Mouse (Mus musculus) hindbrain, embryonic 15.5 days (tissue): ENCODE measurements around the gene Gpr107. TPM values are rescaled to one million over a fixed set of nuclear protein-coding genes. Genes with fewer than 3 reads are reported as not detected.

Source experiments
- ATAC-seq: fragments of 200-750 bp; cut with Nextera tagmentation; 2 replicates; pipeline ENCODE4 v1.8.0; 2017; ENCODE audit warnings: low read depth, moderate number of reproducible peaks, moderate TSS enrichment; ENCODE audit not compliant: low FRiP score
- H3K27ac ChIP-seq: fragments of 300-500 bp; sonication (generic); replicated peaks from 2 replicates; pipeline ENCODE4 v1.5.1; 2015; ENCODE audit warnings: mild to moderate bottlenecking, inconsistent platforms
- H3K27me3 ChIP-seq: fragments of 300-500 bp; sonication (generic); 2 replicates; pipeline ENCODE4 v1.6.1; 2015; ENCODE audit warnings: control low read depth, inconsistent platforms
- H3K36me3 ChIP-seq: fragments of 300-500 bp; sonication (generic); 2 replicates; pipeline ENCODE4 v1.6.1; 2015; ENCODE audit warnings: control low read depth, inconsistent platforms
- H3K4me1 ChIP-seq: fragments of 300-500 bp; sonication (generic); replicated peaks from 2 replicates; pipeline ENCODE4 v1.6.1; 2015; ENCODE audit warnings: control low read depth, inconsistent platforms
- H3K4me2 ChIP-seq: fragments of 300-500 bp; sonication (generic); 2 replicates; pipeline ENCODE4 v1.6.1; 2015; ENCODE audit warnings: moderate library complexity, mild to moderate bottlenecking, inconsistent platforms
- H3K4me3 ChIP-seq: fragments of 300-500 bp; sonication (generic); 2 replicates; pipeline ENCODE4 v1.5.1; 2015; ENCODE audit warnings: mild to moderate bottlenecking, inconsistent platforms
- H3K9ac ChIP-seq: fragments of 300-500 bp; sonication (generic); 2 replicates; pipeline ENCODE4 v1.6.1; 2015; ENCODE audit warnings: inconsistent platforms
- H3K9me3 ChIP-seq: fragments of 300-500 bp; sonication (generic); 2 replicates; pipeline ENCODE4 v1.6.1; 2016; ENCODE audit warnings: control low read depth, inconsistent platforms
- WGBS: fragments of 180-500 bp; shearing (Covaris S2); methylation state at CpG from one replicate; pipeline ENCODE4 v1.1.7; 2015; 5-methylcytosine and 5-hydroxymethylcytosine counted together
- polyA plus RNA-seq: library from polyadenylated mRNA; unstranded; fragments of >200 nt; fragmentation: Nextera tagmentation; extraction: Ambion mirVana; gene quantifications from 2 replicates; pipeline ENCODE4 v1.2.1, GENCODE M21; 2015

Gpr107 gene
- polyA plus RNA-seq, 1 experiment from 2014 or later: 38.0 TPM

DNA sequence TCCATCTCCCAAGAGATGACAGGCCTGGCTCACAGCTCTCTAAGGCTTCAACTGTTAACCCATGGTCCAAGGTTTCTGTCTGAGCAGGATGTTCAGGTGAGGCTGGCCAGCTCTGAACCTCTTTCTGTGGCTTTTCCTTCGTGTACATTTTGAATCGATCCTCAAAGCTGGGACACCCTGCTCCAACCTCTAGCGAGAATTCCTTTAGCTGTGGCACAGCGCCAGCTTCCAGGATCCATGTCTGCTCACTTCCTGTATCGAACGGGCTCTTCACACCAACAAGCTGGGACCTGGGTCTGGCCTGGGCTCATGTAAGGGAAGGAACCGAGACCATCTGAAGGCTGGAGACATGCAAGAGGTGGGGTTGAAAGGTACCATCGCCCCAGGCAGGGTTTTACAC lies 92.1 kb downstream of the Gpr107 start:
- Histone ChIP-seq H3K27ac (no peak overlapping the region), H3K4me3 (no peak overlapping the region), H3K36me3 (no peaks in the 10 kb centered on the region), H3K4me1 (peaks cover 40% of the 10 kb centered on the region), H3K27me3 (no peaks in the 10 kb centered on the region), H3K9ac (no peak overlapping the region), H3K4me2 (no peak overlapping the region), H3K9me3 (no peaks in the 10 kb centered on the region)
- no peak for ATAC-seq
- WGBS: 75% methylated on average over 8 of the region's 8 CpGs

GRCm38 (mm10) chr2:31245051-31245450 lies 92.9 kb downstream of the Gpr107 start:
- H3K36me3 ChIP-seq: no peaks in the 10 kb centered on the region
- H3K9ac ChIP-seq: peak overlapping the region; percentile 98
- WGBS: 12% methylated on average over 5 of the region's 5 CpGs
- H3K27ac ChIP-seq: peak overlapping the region; percentile 85
- peak overlapping the region; percentile 84 for H3K4me3 ChIP-seq
- peak overlapping the region; percentile 79 for H3K4me2 ChIP-seq
- no peaks in the 10 kb centered on the region for H3K9me3 ChIP-seq
- ATAC-seq: no peak; the same call in 1 of the 2 replicates
- no peaks in the 10 kb centered on the region for H3K27me3 ChIP-seq
- peaks cover 46% of the 10 kb centered on the region for H3K4me1 ChIP-seq

GRCm38 (mm10) chr2:31245491-31246141 lies 93.5 kb downstream of the Gpr107 start, which contains the start of gene Ncs1:
Ncs1 (plus strand) TSS chr2:31245823.
- peaks cover 51% of the 10 kb centered on the region for H3K4me1 ChIP-seq
- H3K36me3 ChIP-seq: no peaks in the 10 kb centered on the region
- peak within 1 kb of the TSS; percentile 84 for H3K4me3 ChIP-seq
- no peaks in the 10 kb centered on the region for H3K9me3 ChIP-seq
- peak within 1 kb of the TSS; percentile 98 for H3K9ac ChIP-seq
- ATAC-seq: peak; percentile 90
- peak within 1 kb of the TSS; percentile 85 for H3K27ac ChIP-seq
- H3K27me3 ChIP-seq: no peaks in the 10 kb centered on the region
- H3K4me2 ChIP-seq: peak within 1 kb of the TSS; percentile 79
- under 1% methylated on average over 69 of the region's 89 CpGs for WGBS

GRCm38 (mm10) chr2:31246251-31246971 lies 94.3 kb downstream of the Gpr107 start:
- Histone ChIP-seq H3K4me2 (peak overlapping the region; percentile 79), H3K9me3 (no peaks in the 10 kb centered on the region), H3K4me1 (peaks cover 59% of the 10 kb centered on the region), H3K27ac (peak overlapping the region; percentile 85), H3K9ac (peak overlapping the region; percentile 98), H3K36me3 (no peaks in the 10 kb centered on the region), H3K27me3 (no peaks in the 10 kb centered on the region), H3K4me3 (peak overlapping the region; percentile 84)
- peak; percentile 44 for ATAC-seq
- under 1% methylated on average over 37 of the region's 41 CpGs for WGBS

DNA sequence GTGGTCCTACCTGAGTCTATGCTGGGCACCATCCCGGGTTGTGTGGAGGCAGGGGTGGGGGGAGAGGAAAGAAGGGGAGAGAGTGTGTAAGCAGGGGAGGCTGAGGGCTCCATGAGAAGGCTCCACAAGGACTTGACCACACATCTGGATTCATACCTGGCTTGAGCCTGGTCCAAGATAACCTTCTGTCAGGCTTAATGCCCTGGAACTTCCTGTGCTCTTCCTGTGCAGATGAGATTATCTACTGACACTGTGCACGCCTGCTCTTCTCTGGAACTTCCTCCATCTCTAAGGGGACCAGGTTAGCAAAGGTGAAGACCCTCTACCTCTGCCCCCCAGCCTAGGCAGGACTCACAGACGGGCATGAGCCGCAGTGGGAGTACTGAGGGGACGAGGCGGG lies 96.7 kb downstream of the Gpr107 start:
- Histone ChIP-seq H3K27me3 (no peaks in the 10 kb centered on the region), H3K9ac (no peak overlapping the region), H3K36me3 (no peaks in the 10 kb centered on the region), H3K4me2 (no peak overlapping the region), H3K4me1 (peaks cover 62% of the 10 kb centered on the region), H3K9me3 (no peaks in the 10 kb centered on the region), H3K4me3 (no peak overlapping the region), H3K27ac (no peak overlapping the region)
- no peak for ATAC-seq
- WGBS: 94% methylated on average over 6 of the region's 6 CpGs

DNA sequence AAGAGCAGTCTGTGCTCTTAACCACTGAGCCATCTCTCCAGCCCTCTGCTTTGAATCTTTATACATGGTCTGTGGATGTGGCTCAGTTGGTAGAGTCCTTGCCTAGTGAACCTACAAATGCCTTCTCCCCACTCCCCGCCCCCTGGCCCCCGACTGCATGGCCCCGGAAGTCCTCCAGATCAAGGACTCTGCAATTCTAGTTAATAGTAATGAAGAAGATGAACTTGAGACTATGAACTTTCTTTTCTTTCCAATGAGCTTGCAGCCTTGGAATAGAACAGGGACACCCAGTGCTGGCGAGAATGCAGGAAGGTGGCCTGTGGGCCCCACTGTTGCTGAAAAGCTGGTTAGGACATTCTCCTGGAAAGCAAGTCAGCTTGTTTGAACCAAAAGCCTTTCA lies 100.1 kb downstream of the Gpr107 start:
- no peak for ATAC-seq
- Histone ChIP-seq H3K9me3 (no peaks in the 10 kb centered on the region), H3K4me1 (peaks cover 76% of the 10 kb centered on the region), H3K4me3 (no peak overlapping the region), H3K27me3 (no peaks in the 10 kb centered on the region), H3K9ac (no peak overlapping the region), H3K36me3 (no peaks in the 10 kb centered on the region), H3K4me2 (no peak overlapping the region), H3K27ac (no peak overlapping the region)
- WGBS: 98% methylated on average over 4 of the region's 4 CpGs

GRCm38 (mm10) chr2:31253463-31253862 lies 101.3 kb downstream of the Gpr107 start:
- H3K9ac ChIP-seq: no peak overlapping the region
- no peak overlapping the region for H3K27ac ChIP-seq
- no peaks in the 10 kb centered on the region for H3K9me3 ChIP-seq
- WGBS: 41% methylated on average over 3 of the region's 3 CpGs
- H3K4me1 ChIP-seq: peaks cover 76% of the 10 kb centered on the region
- no peaks in the 10 kb centered on the region for H3K36me3 ChIP-seq
- no peak for ATAC-seq
- H3K27me3 ChIP-seq: no peaks in the 10 kb centered on the region
- no peak overlapping the region for H3K4me2 ChIP-seq
- no peak overlapping the region for H3K4me3 ChIP-seq

- Histone ChIP-seq H3K4me1 (peaks cover 77% of the 10 kb centered on the region), H3K4me3 (no peak overlapping the region), H3K9me3 (no peaks in the 10 kb centered on the region), H3K4me2 (no peak overlapping the region), H3K27me3 (no peaks in the 10 kb centered on the region), H3K36me3 (no peaks in the 10 kb centered on the region), H3K27ac (no peak overlapping the region), H3K9ac (no peak overlapping the region)
- WGBS: 90% methylated on average over 3 of the region's 3 CpGs
- ATAC-seq: no peak
These were observed 102.7 kb downstream of the Gpr107 start for GRCm38 (mm10) chr2:31254806-31255205.

- Histone ChIP-seq H3K4me3 (no peak overlapping the region), H3K4me2 (peak overlapping the region; percentile 34)
- ATAC-seq: no peak; the same call in 1 of the 2 replicates
These were observed 104.1 kb downstream of the Gpr107 start for GRCm38 (mm10) chr2:31255952-31256938.

GRCm38 (mm10) chr2:31257096-31257495 lies 105.0 kb downstream of the Gpr107 start:
- Histone ChIP-seq H3K4me3 (no peak overlapping the region), H3K27ac (peak overlapping the region; percentile 70), H3K9ac (no peak overlapping the region), H3K36me3 (no peaks in the 10 kb centered on the region), H3K9me3 (no peaks in the 10 kb centered on the region), H3K4me1 (peaks cover 64% of the 10 kb centered on the region), H3K4me2 (no peak overlapping the region), H3K27me3 (no peaks in the 10 kb centered on the region)
- WGBS: 64% methylated on average over 6 of the region's 6 CpGs
- peak; percentile 10; the same call in 1 of the 2 replicates for ATAC-seq

More at GRCm38 (mm10) chr2:31255952-31256938, 104.1 kb downstream of the Gpr107 start:
- Histone ChIP-seq H3K27ac (peak overlapping the region; percentile 70), H3K27me3 (no peaks in the 10 kb centered on the region), H3K36me3 (no peaks in the 10 kb centered on the region), H3K9ac (no peak overlapping the region; the same call in 1 of the 2 replicates), H3K9me3 (no peaks in the 10 kb centered on the region), H3K4me1 (peaks cover 65% of the 10 kb centered on the region)
- WGBS: 23% methylated on average over 21 of the region's 21 CpGs

GRCm38 (mm10) chr2:31258609-31259366 lies 106.7 kb downstream of the Gpr107 start:
- peak overlapping the region; percentile 28; the same call in 1 of the 2 replicates for H3K9ac ChIP-seq
- H3K4me2 ChIP-seq: peak overlapping the region; percentile 58
- H3K27me3 ChIP-seq: no peaks in the 10 kb centered on the region
- H3K27ac ChIP-seq: peak overlapping the region; percentile 26; the same call in 1 of the 2 replicates
- WGBS: 12% methylated on average over 22 of the region's 22 CpGs
- peak; percentile 36; the same call in 1 of the 2 replicates for ATAC-seq
- peaks cover 78% of the 10 kb centered on the region for H3K4me1 ChIP-seq
- no peaks in the 10 kb centered on the region for H3K36me3 ChIP-seq
- no peaks in the 10 kb centered on the region for H3K9me3 ChIP-seq
- H3K4me3 ChIP-seq: peak overlapping the region; percentile 32
